Mouse (Mus musculus): ENCODE measurements around the gene Epn1. TPM values are rescaled to one million over a fixed set of nuclear protein-coding genes. Genes with fewer than 3 reads are reported as not detected.

The Epn1 gene
- 71.3 and 89.0 TPM in 2 replicates for polyA plus RNA-seq (2014; fragmentation: Nextera tagmentation; extraction: Ambion mirVana)

DNA sequence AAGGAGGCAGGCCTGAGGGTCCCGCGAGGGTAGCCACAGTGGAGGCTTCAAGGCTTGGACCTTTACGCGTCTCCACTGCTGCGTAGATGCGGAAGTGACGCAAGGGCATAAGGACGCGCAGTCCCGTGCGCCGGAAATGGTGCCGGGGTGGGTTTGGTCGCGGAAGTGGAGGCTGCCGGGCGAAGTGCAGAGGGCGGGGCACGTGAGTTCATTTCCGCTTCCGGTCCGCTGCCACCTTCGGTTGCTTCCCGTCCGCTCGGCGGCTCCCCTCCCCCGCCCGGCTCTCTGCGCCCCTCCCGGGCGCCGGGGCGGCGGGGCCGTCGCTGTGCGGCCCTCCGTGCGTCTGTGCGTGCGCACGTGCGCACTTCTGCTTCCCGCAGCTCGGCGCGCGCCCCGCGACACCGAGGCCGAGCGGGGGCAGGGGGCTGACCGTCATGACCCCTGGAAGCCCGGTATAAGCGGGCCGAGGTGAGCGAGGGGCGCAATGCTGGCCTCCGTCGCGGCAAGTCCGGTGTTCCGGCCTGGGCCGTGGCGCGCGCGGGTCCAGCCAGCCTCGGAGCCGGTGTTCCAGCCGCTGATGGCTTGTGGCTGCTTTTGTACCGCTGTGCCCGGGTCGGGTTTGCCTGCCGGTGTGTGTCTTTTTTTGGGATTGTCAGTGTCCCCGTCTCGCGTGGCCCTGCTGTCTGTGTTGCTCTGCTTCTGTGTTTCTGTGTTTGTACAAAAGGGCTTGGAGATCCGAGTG, at the start of gene Epn1:
TSS of gene Epn1 (plus strand) at position 226 of the 742 bp plus-strand sequence.
- Histone ChIP-seq H3K27me3 (replicated peaks; ENCODE audit: control insufficient read depth, insufficient read depth, low read length) (no peaks in the 10 kb centered on the region), H3K36me3 (ENCODE audit: control insufficient read depth, insufficient read depth, low read length) (peaks cover 62% of the 10 kb centered on the region), H3K4me3 (ENCODE audit: low read depth, low read length) (peak within 1 kb of the TSS; percentile 99), H3K9me3 (replicated peaks; ENCODE audit: control insufficient read depth, low read length) (no peaks in the 10 kb centered on the region), H3K9ac (ENCODE audit: low read length) (peak within 1 kb of the TSS; percentile 97), H3K4me2 (ENCODE audit: low read length) (peak within 1 kb of the TSS; percentile 84), H3K27ac (ENCODE audit: low read depth, low read length) (peak within 1 kb of the TSS; percentile 84), H3K4me1 (ENCODE audit: control insufficient read depth, insufficient read depth, low read length) (peaks cover 15% of the 10 kb centered on the region)
- peak; percentile 99 for ATAC-seq
- under 1% methylated on average over 80 of the region's 81 CpGs for WGBS
- peak; percentile 98 for DNase-seq (ENCODE audit: low spot score)

DNA sequence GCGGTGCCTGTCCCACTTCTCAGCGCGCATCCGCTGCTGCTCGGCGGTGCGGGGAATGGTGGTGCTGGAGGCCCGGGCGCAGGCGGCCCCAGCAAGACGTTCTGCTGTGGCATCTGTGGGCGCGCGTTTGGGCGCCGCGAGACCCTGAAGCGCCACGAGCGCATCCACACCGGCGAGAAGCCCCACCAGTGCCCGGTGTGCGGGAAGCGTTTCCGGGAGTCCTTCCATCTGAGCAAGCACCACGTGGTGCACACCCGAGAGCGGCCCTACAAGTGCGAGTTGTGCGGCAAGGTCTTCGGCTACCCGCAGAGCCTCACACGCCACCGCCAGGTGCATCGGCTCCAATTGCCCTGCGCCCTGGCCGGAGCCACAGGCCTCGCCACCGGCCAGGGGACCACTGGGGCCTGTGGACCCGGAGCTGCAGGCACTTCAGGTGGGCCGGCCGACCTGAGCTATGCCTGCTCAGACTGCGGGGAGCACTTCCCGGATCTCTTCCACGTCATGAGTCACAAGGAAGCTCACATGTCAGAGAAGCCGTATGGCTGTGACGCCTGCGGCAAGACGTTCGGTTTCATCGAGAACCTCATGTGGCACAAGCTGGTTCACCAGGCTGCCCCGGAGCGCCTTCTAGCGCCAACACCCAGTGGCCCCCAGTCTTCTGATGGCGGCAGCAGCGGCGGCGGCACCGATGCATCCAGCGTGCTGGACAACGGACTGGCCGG, 49.3 kb upstream of the Epn1 start:
- Histone ChIP-seq H3K36me3 (ENCODE audit: control insufficient read depth, insufficient read depth, low read length) (peaks cover 76% of the 10 kb centered on the region), H3K27me3 (replicated peaks; ENCODE audit: control insufficient read depth, insufficient read depth, low read length) (no peaks in the 10 kb centered on the region), H3K9me3 (replicated peaks; ENCODE audit: control insufficient read depth, low read length) (peaks cover 21% of the 10 kb centered on the region), H3K4me2 (ENCODE audit: low read length) (no peak overlapping the region), H3K9ac (ENCODE audit: low read length) (no peak overlapping the region), H3K4me3 (ENCODE audit: low read depth, low read length) (no peak overlapping the region), H3K4me1 (ENCODE audit: control insufficient read depth, insufficient read depth, low read length) (no peaks in the 10 kb centered on the region), H3K27ac (ENCODE audit: low read depth, low read length) (no peak overlapping the region)
- no peak for DNase-seq (ENCODE audit: low spot score)
- WGBS = 88% methylated on average over 63 of the region's 63 CpGs
- ATAC-seq = no peak

DNA sequence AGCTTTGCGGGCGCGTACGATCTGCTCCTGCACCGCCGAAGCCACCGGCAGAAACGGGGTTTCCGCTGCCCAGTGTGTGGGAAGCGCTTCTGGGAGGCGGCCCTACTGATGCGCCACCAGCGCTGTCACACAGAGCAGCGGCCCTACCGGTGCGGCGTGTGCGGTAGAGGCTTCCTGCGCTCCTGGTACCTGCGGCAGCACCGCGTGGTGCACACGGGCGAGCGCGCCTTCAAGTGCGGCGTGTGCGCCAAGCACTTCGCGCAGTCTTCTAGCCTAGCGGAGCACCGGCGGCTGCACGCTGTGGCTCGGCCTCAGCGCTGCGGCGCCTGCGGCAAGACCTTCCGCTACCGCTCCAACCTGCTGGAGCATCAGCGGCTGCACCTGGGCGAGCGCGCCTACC, 48.5 kb upstream of the Epn1 start:
- ATAC-seq = no peak
- Histone ChIP-seq H3K27me3 (replicated peaks; ENCODE audit: control insufficient read depth, insufficient read depth, low read length) (no peaks in the 10 kb centered on the region), H3K9ac (ENCODE audit: low read length) (no peak overlapping the region), H3K9me3 (replicated peaks; ENCODE audit: control insufficient read depth, low read length) (peaks cover 21% of the 10 kb centered on the region), H3K27ac (ENCODE audit: low read depth, low read length) (no peak overlapping the region), H3K4me1 (ENCODE audit: control insufficient read depth, insufficient read depth, low read length) (no peaks in the 10 kb centered on the region), H3K4me2 (ENCODE audit: low read length) (no peak overlapping the region), H3K4me3 (ENCODE audit: low read depth, low read length) (no peak overlapping the region), H3K36me3 (ENCODE audit: control insufficient read depth, insufficient read depth, low read length) (peaks cover 80% of the 10 kb centered on the region)
- no peak for DNase-seq (ENCODE audit: low spot score)
- WGBS = 80% methylated on average over 46 of the region's 46 CpGs

DNA sequence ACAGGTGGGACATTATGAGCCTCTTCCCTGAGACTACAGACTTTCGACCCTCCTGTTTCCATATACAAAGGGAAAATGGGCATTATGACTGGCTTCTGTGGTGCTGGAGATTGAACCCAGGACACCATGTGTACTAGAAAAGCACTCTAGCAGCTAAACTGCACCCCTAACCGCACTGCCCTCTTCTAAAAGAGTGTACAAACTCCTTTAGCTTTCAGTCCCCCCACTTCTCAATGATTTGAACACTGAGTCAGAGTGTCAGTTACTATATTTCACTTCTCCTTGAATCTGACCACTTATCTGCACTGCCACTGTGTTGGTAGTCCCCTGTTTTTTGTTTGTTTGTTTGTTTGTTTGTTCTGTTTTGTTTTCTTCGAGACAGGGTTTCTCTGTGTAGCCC, 46.2 kb upstream of the Epn1 start, which contains the start of gene 4632433K11Rik:
TSS of gene 4632433K11Rik (plus strand) at position 301 of the 400 bp plus-strand sequence.
- H3K9me3 ChIP-seq (replicated peaks; ENCODE audit: control insufficient read depth, low read length) = peaks cover 21% of the 10 kb centered on the region
- H3K27me3 ChIP-seq (replicated peaks; ENCODE audit: control insufficient read depth, insufficient read depth, low read length) = no peaks in the 10 kb centered on the region
- no peak within 1 kb of the TSS for H3K27ac ChIP-seq (ENCODE audit: low read depth, low read length)
- H3K4me3 ChIP-seq (ENCODE audit: low read depth, low read length) = no peak within 1 kb of the TSS
- ATAC-seq = no peak
- H3K4me1 ChIP-seq (ENCODE audit: control insufficient read depth, insufficient read depth, low read length) = 0 out of 2 replicates have a peak, but pooled peaks cover 7% of the 10 kb centered on the region
- 92% methylated on average over 3 of the region's 3 CpGs for WGBS
- no peak within 1 kb of the TSS for H3K9ac ChIP-seq (ENCODE audit: low read length)
- H3K36me3 ChIP-seq (ENCODE audit: control insufficient read depth, insufficient read depth, low read length) = peaks cover 64% of the 10 kb centered on the region
- no peak within 1 kb of the TSS for H3K4me2 ChIP-seq (ENCODE audit: low read length)
- no peak for DNase-seq (ENCODE audit: low spot score)

DNA sequence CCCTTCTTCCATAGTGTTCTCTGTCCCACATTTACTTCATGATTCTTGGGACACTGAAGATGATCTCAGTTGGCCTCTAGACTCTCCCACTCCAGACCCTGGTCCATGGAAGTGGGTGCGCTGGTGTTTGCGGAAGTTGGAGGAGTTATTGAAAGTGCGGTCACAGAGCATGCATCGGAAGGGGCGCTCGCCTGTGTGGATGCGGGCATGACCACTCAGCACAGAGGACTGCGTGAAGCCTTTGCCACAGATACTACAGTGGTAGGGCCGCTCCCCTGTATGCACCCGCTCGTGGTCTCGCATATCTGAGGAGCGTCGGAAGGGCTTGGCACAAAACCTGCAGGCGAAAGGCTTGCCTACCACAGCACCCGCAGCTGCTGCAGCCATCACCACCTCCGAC, 44.4 kb upstream of the Epn1 start:
- no peak overlapping the region for H3K9ac ChIP-seq (ENCODE audit: low read length)
- H3K9me3 ChIP-seq (replicated peaks; ENCODE audit: control insufficient read depth, low read length) = peaks cover 11% of the 10 kb centered on the region
- H3K4me3 ChIP-seq (ENCODE audit: low read depth, low read length) = no peak overlapping the region
- no peaks in the 10 kb centered on the region for H3K27me3 ChIP-seq (replicated peaks; ENCODE audit: control insufficient read depth, insufficient read depth, low read length)
- WGBS = 99% methylated on average over 17 of the region's 17 CpGs
- peaks cover 46% of the 10 kb centered on the region for H3K36me3 ChIP-seq (ENCODE audit: control insufficient read depth, insufficient read depth, low read length)
- 0 out of 2 replicates have a peak, but pooled peaks cover 8% of the 10 kb centered on the region for H3K4me1 ChIP-seq (ENCODE audit: control insufficient read depth, insufficient read depth, low read length)
- ATAC-seq (no peak), DNase-seq (ENCODE audit: low spot score) (no peak)
- H3K4me2 ChIP-seq (ENCODE audit: low read length) = no peak overlapping the region
- no peak overlapping the region for H3K27ac ChIP-seq (ENCODE audit: low read depth, low read length)

DNA sequence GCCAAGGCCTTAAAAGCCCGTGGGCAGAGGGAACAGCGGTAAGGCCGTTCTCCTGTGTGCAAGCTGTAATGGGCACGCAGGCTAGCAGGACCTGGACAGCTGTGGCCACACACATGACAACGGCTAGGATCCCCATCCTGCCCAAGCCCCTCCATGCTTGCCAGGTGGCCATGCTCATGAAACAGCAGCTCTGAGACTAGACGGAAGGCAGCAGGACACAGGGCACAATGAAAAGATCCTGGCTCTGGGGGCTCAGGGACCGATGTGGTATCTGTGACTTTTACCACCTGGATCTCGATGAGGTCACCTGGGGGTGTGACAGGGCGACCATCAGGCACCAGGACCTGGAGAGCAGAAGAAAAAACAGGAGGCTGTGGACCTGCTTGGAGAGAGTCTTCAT, 43.9 kb upstream of the Epn1 start:
- no peak overlapping the region for H3K27ac ChIP-seq (ENCODE audit: low read depth, low read length)
- DNase-seq (ENCODE audit: low spot score) (no peak), ATAC-seq (no peak)
- 95% methylated on average over 9 of the region's 9 CpGs for WGBS
- peaks cover 41% of the 10 kb centered on the region for H3K36me3 ChIP-seq (ENCODE audit: control insufficient read depth, insufficient read depth, low read length)
- H3K9me3 ChIP-seq (replicated peaks; ENCODE audit: control insufficient read depth, low read length) = peaks cover 6% of the 10 kb centered on the region
- no peak overlapping the region for H3K4me2 ChIP-seq (ENCODE audit: low read length)
- H3K4me3 ChIP-seq (ENCODE audit: low read depth, low read length) = no peak overlapping the region
- 0 out of 2 replicates have a peak, but pooled peaks cover 8% of the 10 kb centered on the region for H3K4me1 ChIP-seq (ENCODE audit: control insufficient read depth, insufficient read depth, low read length)
- H3K27me3 ChIP-seq (replicated peaks; ENCODE audit: control insufficient read depth, insufficient read depth, low read length) = no peaks in the 10 kb centered on the region
- no peak overlapping the region for H3K9ac ChIP-seq (ENCODE audit: low read length)

DNA sequence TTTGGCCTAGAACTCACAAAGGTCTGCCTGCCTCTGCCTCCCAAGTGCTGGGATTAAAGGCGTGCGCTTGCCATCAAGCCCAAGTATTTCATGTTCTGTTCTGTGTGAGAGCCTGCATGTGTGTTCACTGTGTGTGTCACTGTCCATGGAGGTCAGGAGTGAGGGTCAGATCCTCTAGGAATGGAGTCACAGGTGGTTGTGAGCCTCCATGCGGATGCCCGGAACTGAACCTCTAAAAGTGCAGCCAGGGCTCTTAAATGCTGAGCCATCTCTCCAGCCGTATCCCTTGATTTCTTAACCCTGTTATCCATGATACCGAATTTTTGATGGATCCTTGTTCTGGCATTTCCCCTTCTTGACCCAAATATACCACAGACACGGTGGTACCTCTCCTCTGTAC, 43.0 kb upstream of the Epn1 start:
- 90% methylated on average over 7 of the region's 7 CpGs for WGBS
- Histone ChIP-seq H3K4me2 (ENCODE audit: low read length) (no peak overlapping the region), H3K9me3 (replicated peaks; ENCODE audit: control insufficient read depth, low read length) (no peaks in the 10 kb centered on the region), H3K4me1 (ENCODE audit: control insufficient read depth, insufficient read depth, low read length) (0 out of 2 replicates have a peak, but pooled peaks cover 8% of the 10 kb centered on the region), H3K27me3 (replicated peaks; ENCODE audit: control insufficient read depth, insufficient read depth, low read length) (no peaks in the 10 kb centered on the region), H3K4me3 (ENCODE audit: low read depth, low read length) (no peak overlapping the region), H3K9ac (ENCODE audit: low read length) (no peak overlapping the region), H3K36me3 (ENCODE audit: control insufficient read depth, insufficient read depth, low read length) (peaks cover 32% of the 10 kb centered on the region), H3K27ac (ENCODE audit: low read depth, low read length) (no peak overlapping the region)
- ATAC-seq (no peak), DNase-seq (ENCODE audit: low spot score) (no peak)

DNA sequence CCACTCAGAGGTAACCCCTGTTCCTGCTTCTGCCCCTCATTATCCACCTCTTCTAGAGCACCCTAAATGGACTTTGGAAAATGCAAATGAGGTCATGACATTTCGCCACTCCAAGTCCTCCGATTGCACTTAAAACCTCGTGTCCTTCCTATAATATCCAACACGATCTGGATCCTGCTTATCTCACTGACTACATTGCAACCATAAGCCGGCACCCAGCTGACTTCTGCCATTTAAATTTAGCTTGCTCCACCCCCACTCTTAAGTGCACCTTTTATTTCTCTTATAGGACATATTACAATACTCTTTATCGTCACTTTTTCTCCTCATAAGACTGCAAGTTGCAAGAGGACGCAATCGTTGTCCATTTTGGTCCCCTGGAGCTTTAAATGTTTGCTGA, 42.6 kb upstream of the Epn1 start:
- H3K27ac ChIP-seq (ENCODE audit: low read depth, low read length) = peak overlapping the region; percentile 94; the same call in 1 of the 2 replicates
- 89% methylated on average over 8 of the region's 8 CpGs for WGBS
- H3K36me3 ChIP-seq (ENCODE audit: control insufficient read depth, insufficient read depth, low read length) = peaks cover 28% of the 10 kb centered on the region
- ATAC-seq (no peak), DNase-seq (ENCODE audit: low spot score) (no peak)
- no peaks in the 10 kb centered on the region for H3K9me3 ChIP-seq (replicated peaks; ENCODE audit: control insufficient read depth, low read length)
- H3K4me1 ChIP-seq (ENCODE audit: control insufficient read depth, insufficient read depth, low read length) = 0 out of 2 replicates have a peak, but pooled peaks cover 8% of the 10 kb centered on the region
- peak overlapping the region; percentile 58; the same call in 1 of the 2 replicates for H3K4me3 ChIP-seq (ENCODE audit: low read depth, low read length)
- H3K27me3 ChIP-seq (replicated peaks; ENCODE audit: control insufficient read depth, insufficient read depth, low read length) = no peaks in the 10 kb centered on the region
- H3K9ac ChIP-seq (ENCODE audit: low read length) = no peak overlapping the region
- peak overlapping the region; percentile 61 for H3K4me2 ChIP-seq (ENCODE audit: low read length)
